Mouse (Mus musculus) embryonic fibroblast, embryonic 13.5 days (primary cell): ENCODE measurements around the gene Six2. TPM values are rescaled to one million over a fixed set of nuclear protein-coding genes. Genes with fewer than 3 reads are reported as not detected.

ENCODE experiments used
- H3K27ac ChIP-seq: 2 replicates; pipeline ENCODE4 v1.5.1; 2012; ENCODE audit warnings: low read length, control low read depth, inconsistent platforms; ENCODE audit not compliant: insufficient read depth
- H3K4me1 ChIP-seq: 2 replicates; pipeline ENCODE4 v1.6.1; 2011; ENCODE audit warnings: low read length; ENCODE audit not compliant: control insufficient read depth, insufficient read depth
- H3K4me3 ChIP-seq: 2 replicates; pipeline ENCODE4 v1.5.1; 2011; ENCODE audit warnings: mild to moderate bottlenecking, control low read depth, low read length; ENCODE audit not compliant: insufficient read depth
- CTCF ChIP-seq: IDR thresholded peaks from 2 replicates; pipeline ENCODE4 v1.5.1; 2011; ENCODE audit warnings: mild to moderate bottlenecking, control low read depth, low read length, moderate library complexity, borderline replicate concordance; ENCODE audit not compliant: insufficient read depth
- POLR2A ChIP-seq: IDR thresholded peaks from 2 replicates; pipeline ENCODE4 v1.6.1; 2011; ENCODE audit warnings: low read depth, mild to moderate bottlenecking, control low read depth, low read length, moderate library complexity
- polyA plus RNA-seq: library from polyadenylated mRNA; stranded (reverse); fragments of >200 nt; gene quantifications from 2 replicates; pipeline ENCODE4 v1.2.4, GENCODE M21; 2011; ENCODE audit warnings: low read depth; ENCODE audit not compliant: missing spikeins, insufficient read length

The Six2 gene
- polyA plus RNA-seq, 1 experiment = 8.9 TPM

DNA sequence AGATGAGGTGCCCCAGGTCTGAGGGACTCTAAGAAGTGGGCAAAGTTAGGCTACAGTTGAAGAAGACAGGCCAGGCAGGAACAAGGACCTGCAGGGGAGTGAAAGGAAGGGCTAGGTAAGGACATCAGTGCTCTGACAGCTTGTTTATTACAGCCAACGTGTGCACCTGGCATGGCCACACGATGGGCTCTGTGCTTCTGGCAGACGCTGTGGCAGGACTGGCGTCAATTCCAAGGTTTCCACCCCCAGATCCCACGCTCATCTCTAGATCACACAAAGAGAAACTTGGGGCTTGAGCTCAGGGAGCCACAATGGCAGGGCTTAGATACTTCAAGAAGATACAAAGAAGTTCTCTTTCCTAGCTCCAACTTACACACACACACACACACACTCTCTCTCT lies 26.6 kb downstream of the Six2 start:
- H3K4me1 ChIP-seq = no peaks in the 10 kb centered on the region
- H3K27ac ChIP-seq = no peak overlapping the region
- no peak overlapping the region for H3K4me3 ChIP-seq
- no peak for TF ChIP-seq CTCF
- no peak for TF ChIP-seq POLR2A

DNA sequence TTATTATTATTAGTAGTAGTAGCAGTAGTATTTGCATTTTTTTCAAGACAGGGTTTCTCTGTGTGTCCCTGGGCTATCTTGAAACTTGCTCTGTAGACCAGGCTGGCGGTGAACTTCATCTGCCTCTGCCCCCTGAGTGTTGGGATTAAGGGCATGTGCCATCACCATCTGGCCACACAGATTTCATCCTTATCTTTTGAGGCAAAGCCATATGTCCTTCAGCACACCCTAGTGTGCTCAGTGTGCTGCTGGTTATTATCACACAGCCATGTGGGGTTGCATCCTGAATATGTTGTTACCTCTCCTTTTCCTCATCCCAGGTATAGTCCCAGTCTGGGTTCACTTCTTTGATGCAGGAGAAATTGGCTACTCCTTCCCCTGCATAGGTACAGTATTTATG lies 28.1 kb downstream of the Six2 start:
- no peak for TF ChIP-seq POLR2A
- no peak for TF ChIP-seq CTCF
- no peaks in the 10 kb centered on the region for H3K4me1 ChIP-seq
- no peak overlapping the region for H3K27ac ChIP-seq
- no peak overlapping the region for H3K4me3 ChIP-seq

DNA sequence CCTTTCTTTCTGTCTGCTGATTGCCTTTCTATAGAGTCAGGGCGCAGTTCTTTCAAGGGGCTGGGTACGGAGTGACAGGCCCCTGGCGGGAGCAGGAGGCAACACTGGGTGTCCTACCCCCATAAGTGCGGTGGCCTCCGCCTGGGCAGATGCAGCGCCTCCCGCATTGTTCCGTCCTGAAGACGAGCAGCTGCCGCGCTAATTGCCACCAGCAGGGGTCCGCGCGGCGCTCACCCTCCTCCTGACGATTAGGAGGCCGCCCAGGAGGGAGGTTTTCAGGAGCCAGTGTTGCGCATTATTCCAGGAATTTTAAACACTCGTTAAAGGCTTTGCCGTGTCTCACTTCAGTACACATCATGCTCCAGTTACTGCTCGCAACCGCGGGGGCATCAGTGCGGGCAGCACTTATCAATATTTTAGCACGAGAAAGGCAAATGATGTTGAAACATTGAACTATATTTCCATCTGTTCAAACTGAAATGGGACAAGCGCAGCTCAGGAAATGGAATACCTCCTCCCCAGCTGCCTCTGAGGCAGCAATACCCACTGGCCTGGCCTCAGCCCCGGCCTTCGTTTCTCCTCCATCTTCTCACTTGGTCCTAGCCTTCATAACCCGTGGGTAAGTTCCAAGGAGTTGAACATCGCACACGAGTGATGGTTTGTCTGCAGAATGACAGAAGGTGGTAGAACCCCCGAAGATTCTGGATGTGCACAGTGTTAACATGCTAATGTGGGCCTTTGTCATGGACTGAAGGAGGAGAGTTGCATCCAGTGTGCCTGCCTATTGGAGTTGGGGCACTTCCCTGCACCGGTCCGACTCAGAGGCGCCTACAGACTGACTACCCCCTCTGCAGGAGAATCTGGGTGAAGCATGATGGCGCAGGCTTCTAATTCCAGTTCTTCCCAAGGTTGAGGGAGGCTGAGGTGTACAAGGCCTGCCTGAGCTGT lies 42.1 kb downstream of the Six2 start:
- H3K4me3 ChIP-seq = no peak overlapping the region
- TF ChIP-seq POLR2A (no peak), CTCF (peak; percentile 40; the same call in 1 of the 2 replicates)
- H3K27ac ChIP-seq = no peak overlapping the region
- no peaks in the 10 kb centered on the region for H3K4me1 ChIP-seq

DNA sequence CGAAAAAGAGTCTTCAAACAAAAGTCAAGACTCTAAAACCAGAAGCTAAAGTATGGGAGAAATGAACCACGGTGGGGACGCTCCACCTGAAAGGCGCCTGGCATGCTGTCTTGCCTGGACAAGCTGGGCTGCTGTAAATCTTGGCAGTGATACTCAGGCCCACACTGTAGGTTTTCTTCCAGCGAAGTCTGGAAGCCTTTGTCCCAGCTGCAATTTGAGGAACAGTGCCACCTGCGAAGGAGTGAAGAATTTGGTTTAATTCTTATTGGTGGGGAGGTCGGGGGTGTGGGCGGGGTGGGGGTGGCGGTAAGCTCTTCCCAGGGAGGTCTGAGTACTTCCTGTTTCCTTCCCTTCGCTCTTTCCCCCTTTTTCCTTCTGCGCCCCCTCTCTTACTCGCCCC lies 42.8 kb downstream of the Six2 start:
- Histone ChIP-seq H3K27ac (no peak overlapping the region), H3K4me1 (no peaks in the 10 kb centered on the region), H3K4me3 (no peak overlapping the region)
- TF ChIP-seq CTCF (no peak), POLR2A (no peak)

DNA sequence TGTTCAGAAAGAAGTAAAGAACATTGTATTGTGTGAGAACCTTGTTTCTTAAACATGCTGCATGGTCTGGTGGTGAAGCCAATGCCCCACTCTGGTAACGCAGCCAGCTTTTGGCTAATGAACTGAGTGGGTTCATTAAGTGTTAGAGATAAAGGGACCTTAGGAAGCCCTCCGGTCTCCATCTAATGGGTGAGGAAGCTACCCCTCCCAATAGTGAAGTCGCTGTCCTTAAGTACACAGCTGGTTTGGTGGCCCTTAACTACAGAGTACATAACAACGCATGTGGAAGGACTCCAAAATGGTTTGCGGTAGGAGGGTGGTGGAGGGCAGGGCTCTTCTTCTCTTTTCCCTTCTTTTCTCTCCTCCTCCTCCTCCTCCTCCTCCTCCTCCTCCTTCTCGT lies 50.2 kb downstream of the Six2 start:
- Histone ChIP-seq H3K4me3 (no peak overlapping the region), H3K4me1 (no peaks in the 10 kb centered on the region), H3K27ac (no peak overlapping the region)
- TF ChIP-seq POLR2A (no peak), CTCF (no peak)

Other genes with a start within 250 kb of the Six2 start
- not detected in 2 replicates for gene Six3, start 74.7 kb downstream of the Six2 start, polyA plus RNA-seq